Mouse (Mus musculus) thymus, postnatal 14 days (tissue): ENCODE measurements around the gene Msmb.
"Not testable (repeated sequence)": the region's sequence is repeated elsewhere in the genome, so short reads cannot be mapped to it uniquely, and the experiment has no call there.

Experiments
- DNase-seq: peaks from one replicate; pipeline ENCODE4 v3.0.0; 2021

Gene Msmb

DNA sequence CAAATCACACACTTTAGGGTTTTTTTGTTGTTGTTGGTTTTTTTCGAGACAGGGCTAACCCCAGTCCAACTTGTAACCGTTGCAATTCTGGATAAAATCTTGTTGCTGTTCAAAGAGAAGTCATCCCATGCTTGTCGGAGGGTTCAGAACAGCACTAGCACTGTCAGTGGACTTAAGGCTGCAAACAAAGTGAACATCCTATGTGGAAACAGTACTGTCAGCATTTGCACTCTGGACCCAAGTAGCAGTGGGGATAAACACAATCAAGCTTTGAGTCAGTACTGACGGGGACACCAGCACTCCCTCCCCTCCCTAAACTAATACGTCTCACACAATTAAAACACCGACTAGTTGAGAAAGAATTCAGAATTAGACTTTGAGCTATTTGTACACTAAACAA lies 39.0 kb downstream of the Msmb start:
- DNase-seq: no peak

GRCm38 (mm10) chr14:32183846-32184245 lies 42.0 kb downstream of the Msmb start:
- no peak for DNase-seq

- no peak for DNase-seq
Measured at GRCm38 (mm10) chr14:32190627-32191391, 49.0 kb downstream of the Msmb start.

GRCm38 (mm10) chr14:32191926-32192325 lies 50.1 kb downstream of the Msmb start:
- DNase-seq: no peak

DNA sequence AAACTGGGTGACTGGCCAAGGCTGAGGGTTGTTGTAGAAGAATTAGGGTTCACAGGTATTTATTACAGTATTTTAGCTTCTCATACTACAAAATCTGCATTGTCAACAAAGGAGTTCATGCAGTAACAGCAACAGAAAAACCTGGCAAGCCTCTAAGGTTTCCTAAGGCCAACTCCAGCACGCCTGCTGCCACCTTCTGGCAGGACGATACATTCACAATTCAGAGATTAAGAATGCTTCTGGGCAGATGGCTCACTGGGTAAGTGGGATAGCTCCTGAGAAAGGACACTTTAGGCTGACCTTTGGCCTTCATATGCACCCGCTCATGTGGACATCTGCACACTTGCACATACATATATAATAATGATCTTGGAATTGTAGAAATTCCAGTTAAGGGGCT lies 50.6 kb downstream of the Msmb start:
- peak; percentile 44 for DNase-seq

DNA sequence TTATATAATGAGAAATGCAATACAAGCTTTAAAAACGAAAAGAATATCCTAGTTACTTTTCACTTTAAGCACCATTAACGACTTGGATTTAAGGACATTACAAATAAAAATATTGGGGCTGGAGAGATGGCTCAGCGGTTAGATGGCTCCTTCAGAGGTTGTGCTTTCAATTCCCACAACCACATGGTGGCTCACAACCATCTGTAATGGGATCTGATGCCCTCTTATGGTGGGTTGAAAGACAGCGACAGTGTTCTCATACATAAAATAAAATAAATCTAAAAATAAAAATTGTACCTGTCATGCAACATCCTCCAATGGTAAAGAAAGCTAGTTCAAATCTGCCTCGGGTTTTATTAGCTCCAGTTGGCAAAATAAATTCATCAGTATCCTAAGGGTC lies 51.7 kb downstream of the Msmb start:
- DNase-seq: not testable (repeated sequence)

- DNase-seq: no peak
Measured at GRCm38 (mm10) chr14:32201354-32201753, 59.5 kb downstream of the Msmb start.

DNA sequence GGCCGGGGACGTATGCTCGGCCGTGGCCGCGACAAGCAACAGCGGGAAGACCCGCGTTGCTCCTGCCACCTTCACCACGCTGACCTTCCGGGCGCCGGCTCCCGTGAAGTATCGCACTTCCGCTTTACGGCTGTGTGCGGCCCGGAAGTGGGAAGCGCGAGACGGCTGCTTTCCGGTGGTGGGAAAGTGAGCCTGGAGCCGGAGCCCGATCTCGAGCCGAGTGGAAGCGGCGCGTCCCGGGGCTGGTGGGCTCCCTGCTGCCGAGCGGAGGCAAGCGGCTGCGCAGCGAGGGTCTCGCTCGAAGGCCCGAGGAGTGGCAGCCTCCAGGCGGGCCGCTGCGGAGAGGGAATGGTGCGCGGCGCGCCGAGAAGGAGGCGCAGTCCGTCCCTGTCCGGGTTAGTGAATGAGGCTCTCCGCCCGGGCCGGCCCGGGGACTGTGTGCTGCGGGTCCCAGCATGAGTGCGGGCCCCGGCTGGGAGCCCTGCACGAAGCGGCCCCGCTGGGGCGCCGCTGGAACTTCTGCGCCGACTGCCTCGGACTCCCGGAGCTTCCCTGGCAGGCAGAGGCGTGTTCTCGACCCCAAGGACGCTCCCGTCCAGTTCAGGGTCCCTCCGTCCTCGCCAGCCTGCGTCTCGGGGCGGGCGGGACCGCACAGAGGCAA lies 60.1 kb downstream of the Msmb start, which contains the start of the genes Timm23 and Parg:
TSS of gene Timm23 (minus strand) at position 108 of the 661 bp plus-strand sequence.
TSS of gene Parg (plus strand) at position 159 of the 661 bp plus-strand sequence.
- peak; percentile 86 for DNase-seq
